Mouse (Mus musculus): Measurements from ENCODE around the gene Pla2g1b.

Pla2g1b gene

GRCm38 (mm10) chr5:115522531-115522930, 56.5 kb downstream of the Pla2g1b start:
- DNase-seq (ENCODE audit: low spot score in 2 of 2), result no peak

GRCm38 (mm10) chr5:115522981-115523499, 57.0 kb downstream of the Pla2g1b start:
- DNase-seq (ENCODE audit: low spot score in 2 of 2), result no peak

- DNase-seq (ENCODE audit: low spot score in 2 of 2), result no peak
Measured at GRCm38 (mm10) chr5:115523971-115524370, 57.9 kb downstream of the Pla2g1b start.

All from right cerebral cortex, postnatal 10 days (tissue).